Mouse (Mus musculus) ovary, adult 2 months (tissue): ENCODE measurements around the gene Olfr521. TPM values are rescaled to one million over a fixed set of nuclear protein-coding genes. Genes with fewer than 3 reads are reported as not detected.

ENCODE experiments used
- polyA plus RNA-seq: library from polyadenylated mRNA; depleted of rRNA; stranded (reverse); fragments of >200 nt; gene quantifications from 2 replicates; pipeline ENCODE4 v1.2.3, GENCODE M21; 2012; rRNA removed

The Olfr521 gene
- not detected in 2 replicates for polyA plus RNA-seq

DNA sequence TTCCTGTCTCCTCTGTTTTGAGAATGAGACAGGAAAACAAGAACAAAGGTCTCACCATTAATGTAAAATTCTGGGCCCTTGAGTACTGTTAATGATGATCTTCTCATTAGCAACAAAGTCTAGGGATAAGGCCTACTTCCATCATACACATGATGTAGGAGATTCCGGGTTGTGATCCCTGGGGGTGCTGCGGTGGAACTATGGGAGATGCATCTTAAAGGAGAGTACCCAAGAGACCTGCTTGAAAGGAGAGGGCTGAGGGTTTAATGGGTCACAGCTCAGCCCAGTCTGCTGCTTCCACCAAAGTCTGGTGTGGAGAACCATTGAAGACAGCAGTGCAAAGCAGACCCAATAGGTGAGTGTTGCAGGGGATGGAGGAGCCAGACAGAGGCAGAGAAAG, at the start of gene Olfr521:
TSS of gene Olfr521 (plus strand) at position 301 of the 400 bp plus-strand sequence.

DNA sequence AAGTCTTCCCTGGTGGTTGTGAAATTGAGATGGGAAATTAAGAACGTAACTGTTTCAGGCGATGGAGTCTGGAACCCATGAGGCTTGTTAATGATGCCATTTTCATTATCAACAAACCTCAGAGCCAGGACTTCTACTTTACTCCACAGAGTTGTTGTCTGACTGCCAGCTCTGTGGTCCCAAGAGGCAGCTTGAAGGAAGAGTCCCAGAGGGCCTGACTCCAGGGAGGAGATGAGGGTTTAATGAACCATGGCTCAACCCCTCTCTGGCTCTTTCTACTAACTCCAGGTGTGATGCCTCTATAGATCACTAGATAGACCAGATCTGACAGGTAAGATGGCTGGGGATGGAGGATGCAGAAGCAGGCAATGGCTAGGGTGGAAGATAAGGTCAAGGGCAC, 33.3 kb upstream of the Olfr521 start, which contains the start of gene Olfr520:
TSS of gene Olfr520 (plus strand) at position 301 of the 400 bp plus-strand sequence.

Other genes with a start within 250 kb of the Olfr521 start
- 42.0 and 44.2 TPM in 2 replicates for gene Arrb1, start 228.0 kb upstream of the Olfr521 start, polyA plus RNA-seq
- gene Tpbgl, start 136.4 kb upstream of the Olfr521 start, polyA plus RNA-seq, result 8.2 and 17.2 TPM in 2 replicates
- gene Slco2b1, start 52.2 kb upstream of the Olfr521 start, polyA plus RNA-seq, result 20.5 and 25.8 TPM in 2 replicates
- gene Olfr520, start 33.2 kb upstream of the Olfr521 start, polyA plus RNA-seq, result not detected in 2 replicates
- 16.9 and 21.9 TPM in 2 replicates for gene Neu3, start 64.9 kb downstream of the Olfr521 start, polyA plus RNA-seq
- 0.81 and 0.84 TPM in 2 replicates for gene Xrra1, start 95.6 kb downstream of the Olfr521 start, polyA plus RNA-seq
- gene Spcs2, start 100.0 kb downstream of the Olfr521 start, polyA plus RNA-seq, result 18.0 and 20.4 TPM in 2 replicates
- gene Rnf169, start 216.9 kb downstream of the Olfr521 start, polyA plus RNA-seq, result 5.4 and 5.9 TPM in 2 replicates
- 10.3 and 12.1 TPM in 2 replicates for gene Chrdl2, start 242.7 kb downstream of the Olfr521 start, polyA plus RNA-seq